Mouse (Mus musculus): ENCODE measurements around the gene Alk. TPM values are rescaled to one million over a fixed set of nuclear protein-coding genes. Genes with fewer than 3 reads are reported as not detected.

The Alk gene
- polyA plus RNA-seq, 1 experiment: 0.05 TPM

- 86% methylated on average over 6 of the region's 6 CpGs for WGBS
- DNase-seq (ENCODE audit: low read depth, low spot score): no peak
Measured at GRCm38 (mm10) chr17:72292444-72293266, 311.8 kb downstream of the Alk start.

GRCm38 (mm10) chr17:72285961-72286360, 318.5 kb downstream of the Alk start:
- no peak for DNase-seq (ENCODE audit: low read depth, low spot score)
- 52% methylated on average over 3 of the region's 3 CpGs for WGBS

GRCm38 (mm10) chr17:72278296-72278695, 326.1 kb downstream of the Alk start:
- no peak for DNase-seq (ENCODE audit: low read depth, low spot score)

- 66% methylated on average over 6 of the region's 6 CpGs for WGBS
Measured at GRCm38 (mm10) chr17:72276778-72277177, 327.6 kb downstream of the Alk start.

GRCm38 (mm10) chr17:72275391-72275904, 329.0 kb downstream of the Alk start:
- DNase-seq (ENCODE audit: low read depth, low spot score): no peak
- 63% methylated on average over 8 of the region's 8 CpGs for WGBS

More at GRCm38 (mm10) chr17:72276778-72277177, 327.6 kb downstream of the Alk start:
- DNase-seq (ENCODE audit: low read depth, low spot score): no peak

GRCm38 (mm10) chr17:72274205-72274604, 330.2 kb downstream of the Alk start:
- WGBS: 89% methylated on average over 5 of the region's 5 CpGs
- DNase-seq (ENCODE audit: low read depth, low spot score): no peak

- no peak for DNase-seq (ENCODE audit: low read depth, low spot score)
- WGBS: 80% methylated on average over 1 of the region's 1 CpGs
Measured at GRCm38 (mm10) chr17:72271640-72272039, 332.8 kb downstream of the Alk start.

- DNase-seq (ENCODE audit: low read depth, low spot score): no peak
- WGBS: 81% methylated on average over 5 of the region's 5 CpGs
Measured at GRCm38 (mm10) chr17:72268529-72268928, 335.9 kb downstream of the Alk start.

- no peak for DNase-seq (ENCODE audit: low read depth, low spot score)
- WGBS: 72% methylated on average over 9 of the region's 9 CpGs
Measured at GRCm38 (mm10) chr17:72265171-72266022, 339.0 kb downstream of the Alk start.

- no peak for DNase-seq (ENCODE audit: low read depth, low spot score)
- 84% methylated on average over 5 of the region's 5 CpGs for WGBS
Measured at GRCm38 (mm10) chr17:72253411-72253810, 351.0 kb downstream of the Alk start.

GRCm38 (mm10) chr17:72251554-72251953, 352.9 kb downstream of the Alk start:
- no peak for DNase-seq (ENCODE audit: low read depth, low spot score)
- WGBS: 66% methylated on average over 4 of the region's 4 CpGs

GRCm38 (mm10) chr17:72250482-72251405, 353.7 kb downstream of the Alk start:
- WGBS: 57% methylated on average over 7 of the region's 7 CpGs
- no peak for DNase-seq (ENCODE audit: low read depth, low spot score)

GRCm38 (mm10) chr17:72242036-72242435, 362.4 kb downstream of the Alk start:
- peak; percentile 4 for DNase-seq (ENCODE audit: low read depth, low spot score)
- 25% methylated on average over 4 of the region's 4 CpGs for WGBS

GRCm38 (mm10) chr17:72237315-72237714, 367.1 kb downstream of the Alk start:
- 83% methylated on average over 1 of the region's 1 CpGs for WGBS
- no peak for DNase-seq (ENCODE audit: low read depth, low spot score)

- 85% methylated on average over 7 of the region's 7 CpGs for WGBS
- DNase-seq (ENCODE audit: low read depth, low spot score): no peak
Measured at GRCm38 (mm10) chr17:72230891-72231290, 373.5 kb downstream of the Alk start.

- WGBS: 63% methylated on average over 3 of the region's 3 CpGs
- DNase-seq (ENCODE audit: low read depth, low spot score): no peak
Measured at GRCm38 (mm10) chr17:72218816-72219215, 385.6 kb downstream of the Alk start.

- 77% methylated on average over 6 of the region's 6 CpGs for WGBS
- DNase-seq (ENCODE audit: low read depth, low spot score): no peak
Measured at GRCm38 (mm10) chr17:72197576-72197975, 406.9 kb downstream of the Alk start.

- 34% methylated on average over 12 of the region's 12 CpGs for WGBS
- no peak for DNase-seq (ENCODE audit: low read depth, low spot score)
Measured at GRCm38 (mm10) chr17:72194976-72195650, 409.3 kb downstream of the Alk start.

GRCm38 (mm10) chr17:72190536-72190935, 413.9 kb downstream of the Alk start:
- WGBS: 72% methylated on average over 8 of the region's 8 CpGs
- DNase-seq (ENCODE audit: low read depth, low spot score): no peak

Data from large intestine, adult 2 months (tissue).